Mouse (Mus musculus) lung, adult 2 months (tissue): ENCODE measurements around the gene Pla2g6.

ENCODE experiments used
- CTCF ChIP-seq: fragments of 200-500 bp; IDR thresholded peaks from 2 replicates; pipeline ENCODE4 v1.5.1; 2011; ENCODE audit warnings: mild to moderate bottlenecking, low read length, control low read depth; ENCODE audit not compliant: insufficient read depth
- POLR2A ChIP-seq: fragments of 200-500 bp; IDR thresholded peaks from 2 replicates; pipeline ENCODE4 v1.6.1; 2011; ENCODE audit warnings: low read depth, mild to moderate bottlenecking, control low read depth, low read length, borderline replicate concordance; ENCODE audit errors: extremely low read depth

- TF ChIP-seq CTCF (no peak), POLR2A (no peak)
These were observed 55.2 kb downstream of the Pla2g6 start for GRCm38 (mm10) chr15:79273020-79273419.
